Comparison of ENCODE assay signal across 8 mouse cellular contexts in the genomic region with DNA sequence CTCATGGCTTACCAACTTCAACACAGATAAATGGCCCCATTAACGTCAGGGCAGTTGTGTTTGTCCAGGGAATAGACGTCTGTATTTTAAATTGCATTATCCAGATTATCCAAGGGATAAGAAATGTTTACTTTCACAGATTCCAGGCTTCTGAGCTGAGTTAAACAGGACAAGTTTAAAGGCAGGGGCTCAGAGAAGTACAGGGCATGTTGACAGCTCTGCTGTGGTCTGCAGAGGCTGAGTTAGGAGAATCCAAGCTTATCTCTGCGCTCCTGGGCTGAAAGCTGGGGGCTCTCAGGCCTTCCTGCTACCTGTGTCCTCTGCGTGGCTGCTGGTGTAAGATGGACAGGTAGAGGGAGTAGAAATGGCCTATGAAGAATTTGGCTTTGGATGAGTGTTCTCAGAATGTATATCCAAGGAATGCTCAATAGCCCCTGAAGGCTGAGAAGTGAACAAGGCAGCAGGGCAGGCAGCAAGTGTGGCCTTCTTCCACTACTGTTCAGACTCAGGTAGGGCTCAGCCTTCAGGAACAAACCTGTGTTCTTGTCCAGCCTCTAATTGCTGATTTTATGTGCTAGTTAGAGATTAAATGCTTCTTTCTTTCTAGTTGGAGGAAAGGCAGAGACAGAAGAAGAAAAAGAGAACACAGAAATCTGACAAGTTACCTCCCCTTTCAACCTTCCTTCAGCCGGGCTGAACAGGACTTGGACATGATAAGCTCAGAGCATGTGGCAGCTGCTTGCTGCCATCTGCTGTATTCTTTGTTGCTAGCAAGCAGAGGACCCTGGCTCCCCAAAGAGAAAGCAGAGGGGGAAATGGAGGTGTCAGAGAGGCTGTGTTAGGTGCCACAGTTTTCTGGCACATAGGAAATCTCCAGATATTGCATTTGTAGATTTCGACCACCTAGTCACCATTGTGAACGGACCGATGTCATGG.
A peak's percentile ranks its signal among the peaks of the same experiment; 100 is the strongest.
DNase-seq lines count a peak whose midpoint lies in the region; ATAC-seq and TF ChIP-seq lines count a peak whose summit lies in the region.

No protein-coding gene starts in this region.

- H3K9ac ChIP-seq in intestine, embryonic 15.5 days: no peak overlapping the region
- no peak overlapping the region for H3K9ac ChIP-seq in midbrain, embryonic 14.5 days (replicated peaks; ENCODE audit: low read length)

- intact Hi-C loops in left cerebral cortex, postnatal 10 days (cut with DNase I): loop anchor here (5.0 to 10.0 kb wide), 4 partner anchors 402 to 1545 kb away; no protein-coding TSS in a partner anchor

- no peak overlapping the region for H3K4me2 ChIP-seq in intestine, embryonic 15.5 days (replicated peaks)
- H3K4me2 ChIP-seq in midbrain, embryonic 14.5 days (ENCODE audit: low read length): no peak overlapping the region

- H3K9me3 ChIP-seq in intestine, embryonic 15.5 days: no peaks in the 10 kb centered on the region
- no peaks in the 10 kb centered on the region for H3K9me3 ChIP-seq in midbrain, embryonic 14.5 days (ENCODE audit: control insufficient read depth, low read length)

- peak; percentile 6 for DNase-seq in kidney, adult 18-20 months
- DNase-seq in kidney, adult 11 months: no peak
- peak; percentile 31 for DNase-seq in embryo, embryonic 11.5 days (ENCODE audit: low read depth, low spot score)
- DNase-seq in left cerebral cortex, postnatal 10 days (ENCODE audit: extremely low spot score in 1 of 2, low spot score in 2 of 2): peak; percentile 24 to 26
- DNase-seq in midbrain, embryonic 14.5 days: peak; percentile 80

- TF ChIP-seq POLR2A in testis, adult 2 months (IDR thresholded peaks at IDR 0.05; ENCODE audit: control insufficient read depth, low read depth, low read length): no peak

- no peaks in the 10 kb centered on the region for H3K36me3 ChIP-seq in intestine, embryonic 15.5 days
- H3K36me3 ChIP-seq in midbrain, embryonic 14.5 days (ENCODE audit: control insufficient read depth, insufficient read depth, low read length): no peaks in the 10 kb centered on the region
- H3K36me3 ChIP-seq in testis, adult 2 months (ENCODE audit: control insufficient read depth, insufficient read depth, low read length): no peaks in the 10 kb centered on the region

- no peak overlapping the region for H3K27ac ChIP-seq in intestine, embryonic 15.5 days
- H3K27ac ChIP-seq in midbrain, embryonic 14.5 days (replicated peaks; ENCODE audit: low read depth, low read length): no peak overlapping the region
- H3K27ac ChIP-seq in testis, adult 2 months (ENCODE audit: control insufficient read depth, insufficient read depth, low read depth, low read length): no peak overlapping the region

- peak; percentile 31; the same call in 1 of the 2 replicates for TF ChIP-seq CTCF in testis, adult 2 months (IDR thresholded peaks at IDR 0.05; ENCODE audit: control insufficient read depth, insufficient read depth, insufficient replicate concordance, low read depth, low read length)

- no peaks in the 10 kb centered on the region for H3K27me3 ChIP-seq in intestine, embryonic 15.5 days (replicated peaks)
- H3K27me3 ChIP-seq in midbrain, embryonic 14.5 days (ENCODE audit: control insufficient read depth, insufficient read depth, low read length): no peaks in the 10 kb centered on the region
- H3K27me3 ChIP-seq in testis, adult 2 months (ENCODE audit: control insufficient read depth, insufficient read depth, low read length): no peaks in the 10 kb centered on the region

- H3K4me1 ChIP-seq in intestine, embryonic 15.5 days (replicated peaks): no peaks in the 10 kb centered on the region
- no peaks in the 10 kb centered on the region for H3K4me1 ChIP-seq in midbrain, embryonic 14.5 days (ENCODE audit: control insufficient read depth, insufficient read depth, low read length)
- no peaks in the 10 kb centered on the region for H3K4me1 ChIP-seq in testis, adult 2 months (ENCODE audit: control insufficient read depth, insufficient read depth, low read length)

- ATAC-seq in intestine, embryonic 15.5 days: peak; percentile 59; the same call in 1 of the 2 replicates
- peak; percentile 72; the same call in 1 of the 2 replicates for ATAC-seq in midbrain, embryonic 14.5 days (ENCODE audit: low FRiP score, low TSS enrichment)
- ATAC-seq in erythroid progenitor cell, adult 5-6 weeks (replicated peaks; ENCODE audit: low FRiP score, poor library complexity, severe bottlenecking): no peak

- WGBS in intestine, embryonic 15.5 days: 43% methylated on average over 8 of the region's 8 CpGs
- WGBS in midbrain, embryonic 14.5 days: 76% methylated on average over 8 of the region's 8 CpGs

- no peak overlapping the region for H3K4me3 ChIP-seq in intestine, embryonic 15.5 days (replicated peaks)
- H3K4me3 ChIP-seq in midbrain, embryonic 14.5 days (replicated peaks; ENCODE audit: low read depth, low read length): no peak overlapping the region
- H3K4me3 ChIP-seq in testis, adult 2 months (ENCODE audit: control insufficient read depth, low read depth, low read length): no peak overlapping the region
